ENCODE assay signal across 1 mouse cellular context in genomic region chr2:25553171-25553786, GRCm38 (mm10). TPM values are rescaled to one million over a fixed set of nuclear protein-coding genes. Genes with fewer than 3 reads are reported as not detected.
"Had no signal": no experiment of that assay in that cellular context is flagged by ENCODE, and none has a peak within 500 bp of the region (broad histone marks: within the 10 kb centered on the region; RNA-seq: fewer than 3 reads in every experiment).

No protein-coding gene starts in this region.

RNA-seq across cellular contexts. Expression of gene Ajm1, which starts 28.3 kb away (rescaled TPM):
- total RNA-seq: neutrophil, adult 5-6 weeks had no signal
